Mouse (Mus musculus) liver, embryonic 14 days (tissue): ENCODE data around the gene Cep162. TPM values are rescaled to one million over a fixed set of nuclear protein-coding genes. Genes with fewer than 3 reads are reported as not detected.

Experiments used
- polyA plus RNA-seq: library from polyadenylated mRNA; depleted of rRNA; stranded (reverse); fragments of >200 nt; gene quantifications from 2 replicates; pipeline ENCODE4 v1.2.3, GENCODE M21; 2012; rRNA removed

Cep162 gene
- 1.7 TPM in 2 replicates for polyA plus RNA-seq

DNA sequence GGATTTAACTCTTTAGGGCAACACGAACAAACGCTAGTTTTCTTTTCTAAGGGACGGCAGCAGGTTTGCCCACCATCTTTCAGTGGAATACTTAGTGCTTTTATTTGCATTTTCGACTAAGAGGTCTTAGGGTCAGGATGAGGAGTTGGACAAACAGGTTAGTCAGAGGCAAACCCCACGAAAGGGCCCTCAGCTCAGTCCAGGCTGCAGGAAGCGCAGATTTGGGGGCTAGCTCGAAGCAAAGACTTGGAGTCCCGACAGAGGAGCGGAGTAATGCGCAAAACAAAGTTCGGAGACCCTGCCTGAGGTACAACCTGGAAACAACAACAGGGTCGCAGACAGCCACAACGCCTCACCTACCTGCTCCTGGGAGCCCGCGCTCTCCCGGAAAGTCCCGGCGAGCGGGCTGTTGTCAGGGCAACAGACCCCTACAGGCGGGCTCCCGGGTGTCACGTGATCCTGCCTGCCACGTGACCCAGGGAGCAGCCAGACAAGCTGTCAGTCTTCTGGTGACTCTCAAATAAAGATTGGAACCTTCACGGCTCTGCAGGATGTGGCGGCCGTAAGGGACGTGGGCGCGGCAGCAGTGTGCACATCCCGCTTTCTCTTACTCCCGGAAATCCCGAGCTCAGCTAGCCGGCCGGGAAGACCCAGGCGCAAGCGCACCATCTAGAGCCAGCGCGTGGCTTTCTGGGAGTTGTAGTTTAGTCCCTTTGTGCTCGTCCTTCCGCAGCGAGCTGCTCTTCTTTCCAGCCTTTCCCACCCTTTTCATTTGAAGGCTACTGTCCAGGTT lies at the start of gene Cep162:
Gene Cep162, minus strand, starts transcription at position 634 of the 793 bp plus-strand sequence.

GRCm38 (mm10) chr9:87144106-87144505 lies 111.2 kb downstream of the Cep162 start, which contains the start of gene Mrap2:
Gene Mrap2, plus strand, starts transcription at chr9:87144306.

Other genes starting within 250 kb of the Cep162 start
- gene Ripply2, start 240.0 kb downstream of the Cep162 start, polyA plus RNA-seq = not detected in 2 replicates
- 12.4 and 13.9 TPM in 2 replicates for gene Cyb5r4, start 233.5 kb downstream of the Cep162 start, polyA plus RNA-seq
- gene Mrap2, start 111.2 kb downstream of the Cep162 start, polyA plus RNA-seq = not detected in 2 replicates